Mouse (Mus musculus) cerebellum, adult 2 months (tissue): ENCODE results near the gene Mrps21.

ENCODE experiments used
- CTCF ChIP-seq: fragments of 200-500 bp; IDR thresholded peaks from 2 replicates; pipeline ENCODE4 v1.5.1; 2011; ENCODE audit warnings: low read depth, mild to moderate bottlenecking, control low read depth, low read length, moderate library complexity, borderline replicate concordance; ENCODE audit not compliant: insufficient read depth
- POLR2A ChIP-seq: fragments of 200-500 bp; IDR thresholded peaks from 2 replicates; pipeline ENCODE4 v1.6.1; 2011; ENCODE audit warnings: low read length, control low read depth, borderline replicate concordance; ENCODE audit not compliant: insufficient read depth

DNA sequence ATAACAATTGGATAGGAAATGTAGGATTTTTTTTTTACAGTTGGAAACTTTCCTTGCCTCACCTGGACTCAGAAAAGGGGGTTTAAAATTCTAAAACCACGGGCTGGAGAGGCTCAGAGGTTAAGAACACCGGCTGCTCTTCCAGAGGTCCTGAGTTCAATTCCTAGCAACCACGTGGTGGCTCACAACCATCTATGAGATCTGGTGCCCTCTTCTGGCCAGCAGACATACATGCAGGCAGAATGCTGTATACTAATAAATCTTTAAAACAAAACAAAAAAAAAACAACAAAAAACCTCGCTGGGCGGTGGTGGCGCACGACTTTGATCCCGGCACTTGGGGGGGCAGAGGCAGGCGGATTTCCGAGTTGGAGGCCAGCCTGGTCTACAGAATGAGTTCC lies 10.1 kb downstream of the Mrps21 start:
- TF ChIP-seq CTCF, result peak; percentile 3; the same call in 1 of the 2 replicates
- TF ChIP-seq POLR2A, result no peak
